In the genomic region with DNA sequence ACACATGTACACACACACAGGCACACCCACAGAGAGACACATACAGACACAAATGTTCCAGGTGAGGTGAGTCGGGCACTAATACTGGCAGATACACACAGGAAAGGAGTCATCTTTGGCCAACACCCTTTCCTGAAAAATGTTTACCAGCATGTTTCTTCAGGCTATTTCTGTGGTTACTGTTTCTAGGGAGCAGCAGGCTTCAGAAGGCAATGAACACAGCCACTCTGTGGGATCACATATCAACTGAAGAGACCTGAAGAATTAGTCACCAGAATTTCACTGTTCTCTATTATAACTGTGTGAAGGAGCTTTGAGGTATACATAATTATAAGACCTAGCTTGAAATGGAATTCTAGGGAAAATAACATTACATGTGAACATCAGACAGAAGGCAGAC, we compare ENCODE assay signal across 25 mouse cellular contexts.
DNase-seq lines count a peak whose midpoint lies in the region; ATAC-seq lines count a peak whose summit lies in the region.
"Had no signal": no experiment of that assay in that cellular context is flagged by ENCODE, and none has a peak within 500 bp of the region (broad histone marks: within the 10 kb centered on the region; RNA-seq: fewer than 3 reads in every experiment).

No protein-coding gene starts in this region.

- WGBS in neural tube, embryonic 12.5 days: 85% methylated on average over 1 of the region's 1 CpGs
- WGBS in midbrain, embryonic 16.5 days: 90% methylated on average over 1 of the region's 1 CpGs

- no peaks in the 10 kb centered on the region for H3K27me3 ChIP-seq in neural tube, embryonic 12.5 days (replicated peaks)
- no peaks in the 10 kb centered on the region for H3K27me3 ChIP-seq in midbrain, embryonic 16.5 days (ENCODE audit: control insufficient read depth, insufficient read depth, low read depth, low read length)
- H3K27me3 ChIP-seq: CH12.LX; embryonic facial prominence, embryonic 12.5 days; forebrain, embryonic 12.5 days had no signal

- no peak overlapping the region for H3K4me3 ChIP-seq in neural tube, embryonic 12.5 days
- no peak overlapping the region for H3K4me3 ChIP-seq in midbrain, embryonic 16.5 days (ENCODE audit: low read depth, low read length)
- H3K4me3 ChIP-seq: embryonic facial prominence, embryonic 10.5 days; embryonic facial prominence, embryonic 12.5 days; forebrain, embryonic 10.5 days; forebrain, embryonic 12.5 days had no signal

- H3K9me3 ChIP-seq in neural tube, embryonic 12.5 days: no peaks in the 10 kb centered on the region
- H3K9me3 ChIP-seq in midbrain, embryonic 16.5 days (replicated peaks; ENCODE audit: control insufficient read depth, low read length, poor library complexity, severe bottlenecking): no peaks in the 10 kb centered on the region
- H3K9me3 ChIP-seq: embryonic facial prominence, embryonic 10.5 days; embryonic facial prominence, embryonic 12.5 days; forebrain, embryonic 10.5 days; forebrain, embryonic 12.5 days had no signal

- 0 out of 2 replicates have a peak, but pooled peaks have one; percentile 21 for ATAC-seq in neural tube, embryonic 12.5 days (ENCODE audit: low FRiP score, low read depth)
- no peak for ATAC-seq in midbrain, embryonic 16.5 days
- ATAC-seq: activated CD4-positive, CD25-positive, alpha-beta regulatory T cell, adult 4 months; CD4-positive, CD25-positive, alpha-beta regulatory T cell, adult 4 months; forebrain, embryonic 14.5 days; forebrain, embryonic 16.5 days had no signal

- no peaks in the 10 kb centered on the region for H3K36me3 ChIP-seq in neural tube, embryonic 12.5 days
- no peaks in the 10 kb centered on the region for H3K36me3 ChIP-seq in midbrain, embryonic 16.5 days (ENCODE audit: control insufficient read depth, insufficient read depth, low read length)
- H3K36me3 ChIP-seq: embryonic facial prominence, embryonic 10.5 days; embryonic facial prominence, embryonic 12.5 days; forebrain, embryonic 10.5 days; forebrain, embryonic 12.5 days; G1E had no signal

- no peak overlapping the region for H3K4me2 ChIP-seq in neural tube, embryonic 12.5 days (replicated peaks)
- H3K4me2 ChIP-seq in midbrain, embryonic 16.5 days (ENCODE audit: low read length): no peak overlapping the region
- H3K4me2 ChIP-seq: embryonic facial prominence, embryonic 12.5 days; forebrain, embryonic 12.5 days had no signal

- no peak for DNase-seq in neural tube, embryonic 10.5 days (ENCODE audit: extremely low spot score, low spot score)
- peak; percentile 53 for DNase-seq in Muller cell, postnatal 12 days (ENCODE audit: inconsistent ontology term)
- peak; percentile 17 for DNase-seq in fibroblast of lung, adult 2 months (ENCODE audit: low read depth)
- no peak for DNase-seq in cerebellum, adult 11-12 months
- no peak for DNase-seq in heart, adult 11 months
- DNase-seq: adrenal gland, adult 8-10 months; adrenal gland, postnatal 14 days; adrenal gland, postnatal 36 days; B cell, adult 2 months; cerebellum, adult 2 months; cerebellum, adult 9-10 months; cerebellum, postnatal 10 days; cerebellum, postnatal 25 days had no signal

- no peak overlapping the region for H3K27ac ChIP-seq in neural tube, embryonic 12.5 days
- H3K27ac ChIP-seq in midbrain, embryonic 16.5 days (ENCODE audit: low read length): no peak overlapping the region
- H3K27ac ChIP-seq: embryonic facial prominence, embryonic 10.5 days; embryonic facial prominence, embryonic 12.5 days; forebrain, embryonic 10.5 days; forebrain, embryonic 12.5 days had no signal

- no peaks in the 10 kb centered on the region for H3K4me1 ChIP-seq in neural tube, embryonic 12.5 days
- no peaks in the 10 kb centered on the region for H3K4me1 ChIP-seq in midbrain, embryonic 16.5 days (ENCODE audit: control insufficient read depth, insufficient read depth, low read length)
- H3K4me1 ChIP-seq: embryonic facial prominence, embryonic 10.5 days; embryonic facial prominence, embryonic 12.5 days; forebrain, embryonic 10.5 days; forebrain, embryonic 12.5 days had no signal

- H3K9ac ChIP-seq in neural tube, embryonic 12.5 days: no peak overlapping the region
- no peak overlapping the region for H3K9ac ChIP-seq in midbrain, embryonic 16.5 days (ENCODE audit: low read depth, low read length)
- H3K9ac ChIP-seq: embryonic facial prominence, embryonic 12.5 days; forebrain, embryonic 12.5 days had no signal

Comparison
In these comparisons a context has a peak if more than half of its experiments do, and no peak if none do; other contexts are left out.
1. DNase-seq: peak in Muller cell, postnatal 12 days (single experiment) and fibroblast of lung, adult 2 months (single experiment); none in neural tube, embryonic 10.5 days (single experiment), cerebellum, adult 11-12 months (single experiment) and heart, adult 11 months (single experiment).